Mouse (Mus musculus): ENCODE measurements around the gene Cct8. TPM values are rescaled to one million over a fixed set of nuclear protein-coding genes. Genes with fewer than 3 reads are reported as not detected.

Cct8 gene
- 251 TPM for polyA plus RNA-seq (2017; shearing (Covaris generic))

GRCm38 (mm10) chr16:87495716-87496447 is at the start of gene Cct8:
Cct8 (minus strand) TSS chr16:87495873.

GRCm38 (mm10) chr16:87454419-87455179 is 41.1 kb downstream of the Cct8 start, which contains the start of gene Usp16:
Usp16 (plus strand) TSS chr16:87454703.

GRCm38 (mm10) chr16:87440184-87440686 is 55.4 kb downstream of the Cct8 start, which contains the start of gene Rwdd2b:
Rwdd2b (minus strand) TSS chr16:87440573.

Other genes with a start within 250 kb of the Cct8 start
- 13.9 TPM for gene N6amt1, start 141.7 kb downstream of the Cct8 start, polyA plus RNA-seq (2017; shearing (Covaris generic))
- 43.2 TPM for gene Ltn1, start 63.3 kb downstream of the Cct8 start, polyA plus RNA-seq (2017; shearing (Covaris generic))
- 7.1 TPM for gene Rwdd2b, start 55.3 kb downstream of the Cct8 start, polyA plus RNA-seq (2017; shearing (Covaris generic))
- 109 TPM for gene Usp16, start 41.2 kb downstream of the Cct8 start, polyA plus RNA-seq (2017; shearing (Covaris generic))
- gene Map3k7cl, start 57.5 kb upstream of the Cct8 start, polyA plus RNA-seq (2017; shearing (Covaris generic)) = not detected
- 7.5 TPM for gene Bach1, start 203.1 kb upstream of the Cct8 start, polyA plus RNA-seq (2017; shearing (Covaris generic))

Data from effector memory CD4-positive, alpha-beta T cell, adult 5 months (primary cell).